ENCODE assay signal across 10 mouse cellular contexts in genomic region chr5:4081513-4081912, GRCm38 (mm10).
"Had no signal": no experiment of that assay in that cellular context is flagged by ENCODE, and none has a peak within 500 bp of the region (broad histone marks: within the 10 kb centered on the region; RNA-seq: fewer than 3 reads in every experiment).

No protein-coding gene starts in this region.

- H3K9me3 ChIP-seq: limb, embryonic 12.5 days; liver, embryonic 15.5 days; megakaryocyte, embryonic 14.5 days had no signal

- DNase-seq: lung, adult 2 months; lung, postnatal 36 days; retina, postnatal 1 day; thymus, adult 18-20 months; thymus, postnatal 25 days had no signal

- H3K27me3 ChIP-seq: limb, embryonic 12.5 days; liver, embryonic 15.5 days; megakaryocyte, embryonic 14.5 days had no signal

- H3K27ac ChIP-seq: kidney, postnatal 0 days; left cerebral cortex, adult 2 months; limb, embryonic 12.5 days; liver, embryonic 15.5 days had no signal

- H3K4me3 ChIP-seq: left cerebral cortex, adult 2 months; limb, embryonic 12.5 days; liver, embryonic 15.5 days; megakaryocyte, embryonic 14.5 days had no signal

- H3K4me1 ChIP-seq: limb, embryonic 12.5 days; liver, embryonic 15.5 days; megakaryocyte, embryonic 14.5 days had no signal
